Mouse (Mus musculus) Patski (cell line): ENCODE results near the gene Shld2. TPM values are rescaled to one million over a fixed set of nuclear protein-coding genes. Genes with fewer than 3 reads are reported as not detected.

Experiments
- ATAC-seq: fragments of 100-300 bp; one replicate; pipeline ENCODE4 v1.8.0; 2021
- CTCF ChIA-PET: fragments of 350-600 bp; sonication (Branson Sonifier 250); formaldehyde crosslinking; loops from one replicate; lab custom pipeline; 2022; ENCODE audit warnings: inconsistent platforms; lab: Charles Lee
- POLR2A ChIA-PET: fragments of 350-600 bp; sonication (Branson Sonifier 250); formaldehyde crosslinking; loops from one replicate; lab custom pipeline; 2022; ENCODE audit warnings: antibody characterized with exemption, inconsistent platforms; lab: Charles Lee
- DNase-seq: peaks from one replicate; pipeline ENCODE4 v3.0.0-alpha.2; 2011; ENCODE audit warnings: low read depth, low spot score
- H3K27me3 ChIP-seq: fragments of 371-371 bp; one replicate; pipeline ENCODE4 v1.5.1; 2021
- CTCF ChIP-seq: fragments of 100-300 bp; IDR thresholded peaks from one replicate; pipeline ENCODE4 v1.5.1; 2021
- in situ Hi-C: fragments of 300-500 bp; cut with MboI; formaldehyde crosslinking; loops from 3 replicates; pipeline ENCODE4 v1.11.1; 2018; ENCODE audit warnings: low pct_unique_long_range_greater_than_20kb, mixed read lengths
- polyA plus RNA-seq: library from polyadenylated mRNA; unstranded; gene quantifications from one replicate; pipeline ENCODE4 v1.2.3, GENCODE M21; 2021

The Shld2 gene
- polyA plus RNA-seq, 1 experiment from 2014 or later, result 7.0 TPM

GRCm38 (mm10) chr14:34226566-34226965 is 83.7 kb downstream of the Shld2 start:
- TF ChIP-seq CTCF, result no peak
- ChIA-PET POLR2A (no interaction called here), CTCF (no interaction called here)
- in situ Hi-C loops, result no loop called here
- no peaks in the 10 kb centered on the region for H3K27me3 ChIP-seq
- ATAC-seq, result no peak
- no peak for DNase-seq

DNA sequence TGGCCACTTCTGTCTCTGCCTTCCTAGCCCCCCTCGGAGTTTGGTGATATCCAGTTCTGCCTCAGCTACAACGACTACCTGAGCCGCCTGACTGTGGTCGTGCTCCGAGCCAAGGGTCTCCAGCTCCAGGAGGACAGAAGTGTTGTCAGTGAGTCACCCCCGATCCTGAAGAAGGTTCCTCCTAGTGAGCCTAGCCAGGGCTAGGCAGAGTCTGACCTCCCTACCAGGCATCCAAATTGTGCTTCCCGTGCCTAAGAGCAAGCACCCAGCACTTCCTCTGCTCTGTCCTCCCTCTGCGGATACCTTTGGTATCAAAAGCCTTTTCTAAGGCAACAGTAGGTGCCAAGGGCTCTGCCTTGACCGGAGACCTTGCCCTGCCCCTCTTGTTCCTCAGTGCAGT is 84.3 kb downstream of the Shld2 start:
- POLR2A ChIA-PET, result no interaction called here
- in situ Hi-C loops, result no loop called here
- TF ChIP-seq CTCF, result no peak
- CTCF ChIA-PET, result no interaction called here
- DNase-seq (no peak), ATAC-seq (no peak)
- no peaks in the 10 kb centered on the region for H3K27me3 ChIP-seq

- POLR2A ChIA-PET, result no interaction called here
- in situ Hi-C loops, result no loop called here
- CTCF ChIA-PET, result interaction anchor here (1.5 kb wide), 1 partner anchor 14 kb away, joined by 3 read pairs; no protein-coding TSS in a partner anchor
- TF ChIP-seq CTCF, result no peak
- DNase-seq, result no peak
- ATAC-seq, result no peak
- peaks cover 6% of the 10 kb centered on the region for H3K27me3 ChIP-seq
Observed at GRCm38 (mm10) chr14:34223362-34223898, 86.9 kb downstream of the Shld2 start.

GRCm38 (mm10) chr14:34221416-34222077 is 88.7 kb downstream of the Shld2 start:
- DNase-seq (no peak), ATAC-seq (no peak)
- H3K27me3 ChIP-seq, result peaks cover 6% of the 10 kb centered on the region
- ChIA-PET CTCF (no interaction called here), POLR2A (no interaction called here)
- TF ChIP-seq CTCF, result no peak
- in situ Hi-C loops, result no loop called here

DNA sequence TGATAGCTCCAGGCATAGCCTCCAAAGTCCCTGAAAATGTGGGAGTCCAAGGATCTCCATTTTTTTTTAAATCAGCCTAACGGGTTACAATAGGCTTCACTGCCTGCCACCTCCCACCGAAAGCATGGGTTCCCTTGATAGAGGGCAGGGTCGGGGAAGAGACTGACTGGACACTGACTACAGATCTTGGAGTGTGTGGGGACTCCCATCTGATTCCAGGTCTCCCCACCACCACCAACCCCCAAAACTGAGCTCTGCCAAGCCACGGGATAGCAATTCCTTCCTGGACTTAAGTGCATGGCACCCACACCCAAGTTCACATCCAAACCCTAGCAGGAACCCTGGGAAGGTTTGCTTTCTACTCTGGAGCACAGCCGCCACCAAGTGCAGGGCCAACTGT is 89.9 kb downstream of the Shld2 start:
- DNase-seq (no peak), ATAC-seq (no peak)
- H3K27me3 ChIP-seq, result peaks cover 6% of the 10 kb centered on the region
- POLR2A ChIA-PET, result no interaction called here
- CTCF ChIA-PET, result no interaction called here
- in situ Hi-C loops, result no loop called here
- no peak for TF ChIP-seq CTCF

DNA sequence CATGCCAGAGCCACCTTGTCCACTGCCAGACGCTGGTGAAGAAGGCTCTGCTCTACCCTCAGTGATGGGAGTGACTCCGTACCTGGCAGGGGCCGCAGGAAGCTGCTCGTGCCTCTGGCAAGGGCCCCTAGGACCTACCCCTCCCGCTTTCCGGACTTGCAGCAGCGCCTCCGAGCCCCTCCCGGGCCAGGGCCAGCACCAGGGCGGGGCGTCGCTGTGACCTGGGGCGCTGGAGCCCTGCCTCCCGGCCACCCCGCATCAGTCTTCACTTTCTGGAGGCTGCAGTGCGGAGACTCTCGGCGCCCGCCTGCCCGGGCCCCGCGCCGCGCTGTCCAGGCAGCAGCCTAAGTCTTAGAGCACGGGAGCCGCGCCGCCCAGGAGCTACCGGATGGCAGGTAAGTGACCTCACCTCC is 90.5 kb downstream of the Shld2 start:
- no peak for TF ChIP-seq CTCF
- in situ Hi-C loops, result no loop called here
- CTCF ChIA-PET, result interaction anchor here (0.9 kb wide), 1 partner anchor 12 kb away, joined by 3 read pairs; no protein-coding TSS in a partner anchor
- ATAC-seq, result peak; percentile 33
- no peak for DNase-seq
- H3K27me3 ChIP-seq, result peaks cover 6% of the 10 kb centered on the region
- POLR2A ChIA-PET, result no interaction called here

DNA sequence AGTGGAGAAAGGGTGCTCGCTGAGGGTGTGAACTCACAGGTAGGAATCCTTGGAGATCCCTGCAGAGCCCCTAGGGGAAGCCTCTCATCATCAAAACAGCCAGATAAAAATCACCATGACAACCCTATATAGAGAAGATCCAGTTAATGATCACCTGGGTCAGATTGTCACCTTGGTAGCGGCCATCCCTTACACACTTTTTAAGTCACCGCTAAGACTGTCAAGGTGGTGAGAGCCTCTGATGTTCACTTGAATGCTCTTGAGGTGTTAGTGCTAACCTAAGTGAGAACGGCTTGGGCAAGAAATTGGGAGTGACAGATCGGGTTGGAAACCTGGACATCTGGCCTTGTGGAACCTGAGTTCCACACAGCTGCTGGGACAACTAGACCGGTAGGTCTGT is 91.0 kb downstream of the Shld2 start, which contains the start of gene Syt15:
TSS of gene Syt15 (plus strand) at position 301 of the 400 bp plus-strand sequence.
- no peak for ATAC-seq
- ChIA-PET CTCF (interaction anchor here (0.9 kb wide), 1 partner anchor 12 kb away, joined by 3 read pairs; no protein-coding TSS in a partner anchor), POLR2A (no interaction called here)
- TF ChIP-seq CTCF, result no peak
- peaks cover 6% of the 10 kb centered on the region for H3K27me3 ChIP-seq
- in situ Hi-C loops, result no loop called here
- DNase-seq, result no peak

DNA sequence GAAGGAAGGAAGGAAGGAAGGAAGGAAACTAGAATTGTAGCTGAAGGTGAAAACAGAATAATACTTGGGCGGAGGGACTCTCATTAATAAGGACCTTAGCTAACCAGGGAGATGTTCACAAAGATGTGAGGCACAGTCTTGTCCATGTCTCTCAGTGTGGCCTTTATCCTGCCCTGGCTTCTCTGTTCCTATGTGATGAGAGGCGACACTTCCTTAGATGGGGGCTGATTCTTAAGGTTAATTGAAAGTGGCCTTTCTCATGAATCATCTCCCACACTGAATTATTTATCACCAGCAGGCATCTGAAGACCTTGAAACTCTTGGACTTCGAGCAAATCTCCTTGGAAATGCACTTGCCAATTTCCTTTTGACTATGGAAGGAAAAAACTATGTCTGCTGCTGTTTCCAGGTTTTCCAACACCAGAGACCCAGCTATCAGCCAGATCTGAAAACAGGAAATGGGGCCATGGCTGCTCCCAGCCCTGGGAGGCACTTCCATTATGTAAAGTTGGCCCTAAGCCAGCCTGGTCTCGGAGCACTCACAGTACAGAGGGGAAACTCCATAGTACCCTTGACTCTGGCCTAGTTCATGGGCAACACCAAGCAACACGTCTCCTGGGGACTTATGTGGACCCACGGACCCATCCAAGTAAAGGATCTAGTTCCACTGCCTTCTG is 94.7 kb downstream of the Shld2 start:
- ATAC-seq, result no peak
- TF ChIP-seq CTCF, result no peak
- DNase-seq, result no peak
- in situ Hi-C loops, result no loop called here
- peaks cover 6% of the 10 kb centered on the region for H3K27me3 ChIP-seq
- POLR2A ChIA-PET, result interaction anchor here (0.6 kb wide), 1 partner anchor 398 kb away, joined by 3 read pairs; no protein-coding TSS in a partner anchor
- CTCF ChIA-PET, result no interaction called here

DNA sequence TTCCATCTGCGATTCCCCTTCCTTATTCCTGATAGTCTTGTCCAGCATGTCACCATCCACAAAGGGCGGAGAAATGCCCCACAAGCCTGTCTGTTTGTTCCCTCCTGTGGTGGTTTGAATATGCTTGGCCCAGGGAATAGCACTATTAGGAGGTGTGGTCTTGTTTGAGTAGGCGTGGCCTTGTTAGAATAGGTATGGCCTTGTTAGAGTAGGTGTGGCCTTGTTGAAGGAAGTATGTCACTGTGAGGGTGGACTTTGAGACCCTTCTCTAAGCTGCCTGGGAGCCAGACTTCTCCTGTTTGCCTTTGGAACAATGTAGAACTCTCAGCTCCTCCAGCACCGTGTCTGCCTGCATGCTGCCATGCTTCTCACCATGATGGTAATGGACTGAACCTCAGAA is 100.4 kb downstream of the Shld2 start:
- ATAC-seq, result no peak
- in situ Hi-C loops, result no loop called here
- TF ChIP-seq CTCF, result no peak
- DNase-seq, result no peak
- ChIA-PET CTCF (interaction anchor here (1.5 to 1.8 kb wide), 2 partner anchors 14 to 148 kb away, joined by 3 to 5 read pairs; no protein-coding TSS in a partner anchor), POLR2A (no interaction called here)
- H3K27me3 ChIP-seq, result no peaks in the 10 kb centered on the region

DNA sequence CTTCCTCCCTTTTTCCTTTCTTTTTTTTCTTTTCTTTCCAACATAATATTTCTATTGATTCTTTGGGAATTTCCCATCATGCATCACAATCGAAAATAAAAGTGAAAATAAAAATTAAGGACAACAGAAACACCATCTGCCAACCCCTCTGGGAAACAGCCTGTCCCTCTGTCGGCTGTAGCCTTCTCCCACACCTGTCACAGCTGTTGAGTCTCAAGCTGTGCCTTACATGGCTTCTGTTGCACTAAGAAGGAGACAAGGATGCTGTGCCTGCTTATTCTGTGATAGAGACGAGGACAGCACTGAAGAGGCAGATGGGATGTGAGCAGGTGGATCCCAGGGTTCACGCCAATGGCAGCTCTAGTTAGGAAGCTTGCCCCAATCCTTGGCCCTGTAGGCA is 101.2 kb downstream of the Shld2 start:
- in situ Hi-C loops, result no loop called here
- CTCF ChIA-PET, result interaction anchor here (1.3 to 1.8 kb wide), 3 partner anchors 7 to 149 kb away, joined by 3 to 5 read pairs (median 3); no protein-coding TSS in a partner anchor
- H3K27me3 ChIP-seq, result no peaks in the 10 kb centered on the region
- DNase-seq (no peak), ATAC-seq (no peak)
- POLR2A ChIA-PET, result no interaction called here
- TF ChIP-seq CTCF, result no peak

DNA sequence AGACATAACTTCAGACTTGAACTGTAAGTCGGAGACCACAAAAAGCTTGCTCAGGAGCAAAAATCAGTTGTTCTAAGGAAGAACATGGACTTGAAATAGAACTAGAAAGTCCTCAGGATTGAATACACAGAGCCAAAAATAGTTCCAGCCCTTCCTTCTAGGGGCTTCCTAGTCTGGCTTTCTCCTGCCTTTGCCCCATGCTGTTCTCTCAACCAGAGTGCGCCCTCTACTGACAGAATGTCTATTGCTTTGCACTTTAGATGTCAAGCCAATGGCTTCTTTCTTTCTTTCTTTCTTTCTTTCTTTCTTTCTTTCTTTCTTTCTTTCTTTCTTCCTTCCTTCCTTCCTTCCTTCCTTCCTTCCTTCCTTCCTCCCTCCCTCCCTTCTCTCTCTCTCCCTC is 101.6 kb downstream of the Shld2 start:
- in situ Hi-C loops, result no loop called here
- TF ChIP-seq CTCF, result peak; percentile 66
- DNase-seq (no peak), ATAC-seq (peak; percentile 44)
- ChIA-PET CTCF (interaction anchor here (1.3 to 1.8 kb wide), 3 partner anchors 8 to 150 kb away, joined by 3 to 5 read pairs (median 3); no protein-coding TSS in a partner anchor), POLR2A (no interaction called here)
- H3K27me3 ChIP-seq, result no peaks in the 10 kb centered on the region
